Mouse (Mus musculus) ES-E14 (cell line): Measurements from ENCODE around the gene Zbtb37.

Source experiments
- CHD2 ChIP-seq: IDR thresholded peaks from 2 replicates; pipeline ENCODE4 v1.6.1; 2014; ENCODE audit warnings: mild to moderate bottlenecking, low read depth, low read length, inconsistent platforms
- HCFC1 ChIP-seq: IDR thresholded peaks from 2 replicates; pipeline ENCODE4 v1.6.1; 2012; ENCODE audit warnings: low read length, inconsistent platforms, borderline replicate concordance; ENCODE audit not compliant: insufficient read depth
- ZC3H11A ChIP-seq: IDR thresholded peaks from 2 replicates; pipeline ENCODE4 v1.6.1; 2012; ENCODE audit warnings: low read depth, mild to moderate bottlenecking, inconsistent platforms, low read length, borderline replicate concordance
- ZNF384 ChIP-seq: IDR thresholded peaks from 2 replicates; pipeline ENCODE4 v1.6.1; 2012; ENCODE audit warnings: low read depth, low read length, inconsistent platforms

DNA sequence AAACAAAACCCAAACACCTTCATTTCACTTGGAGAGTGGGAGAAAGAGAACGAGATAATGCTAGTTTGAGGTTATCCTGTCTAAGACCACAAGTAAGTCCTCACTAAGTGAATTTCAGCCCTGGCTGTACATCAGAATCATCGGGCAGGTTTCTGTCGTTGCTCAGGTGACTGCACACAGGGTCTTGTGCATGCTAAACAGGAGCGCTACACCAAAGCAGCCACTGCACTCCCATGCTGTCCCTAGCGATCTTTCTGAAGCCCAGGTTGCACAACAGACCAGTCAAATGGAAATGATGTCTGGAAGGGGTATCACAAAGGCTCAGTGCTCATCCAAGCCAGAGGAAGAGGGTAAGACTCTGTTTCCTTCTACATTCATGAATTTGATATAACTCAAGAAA is 28.2 kb downstream of the Zbtb37 start:
- TF ChIP-seq HCFC1 (no peak), ZC3H11A (no peak), CHD2 (no peak), ZNF384 (no peak)
